Mouse (Mus musculus) ZHBTc4 (cell line): Measurements from ENCODE around the gene Prkce.
A peak's percentile ranks its signal among the peaks of the same experiment; 100 is the strongest.

Experiments used
- DNase-seq: peaks from one replicate; pipeline ENCODE4 v3.0.0-alpha.2; 2011; ENCODE audit warnings: low read depth, low spot score

Prkce gene

GRCm38 (mm10) chr17:86407921-86408613, 240.5 kb downstream of the Prkce start:
- DNase-seq, result no peak

- no peak for DNase-seq
Observed at GRCm38 (mm10) chr17:86408614-86409006, 241.0 kb downstream of the Prkce start.

GRCm38 (mm10) chr17:86409485-86409884, 241.9 kb downstream of the Prkce start:
- no peak for DNase-seq

GRCm38 (mm10) chr17:86410496-86410895, 242.9 kb downstream of the Prkce start:
- DNase-seq, result no peak

GRCm38 (mm10) chr17:86412141-86412540, 244.6 kb downstream of the Prkce start:
- no peak for DNase-seq

- no peak for DNase-seq
Observed at GRCm38 (mm10) chr17:86414608-86415007, 247.0 kb downstream of the Prkce start.

- no peak for DNase-seq
Observed at GRCm38 (mm10) chr17:86415989-86416388, 248.4 kb downstream of the Prkce start.

- no peak for DNase-seq
Observed at GRCm38 (mm10) chr17:86418334-86418733, 250.7 kb downstream of the Prkce start.

GRCm38 (mm10) chr17:86419199-86419598, 251.6 kb downstream of the Prkce start:
- no peak for DNase-seq

- no peak for DNase-seq
Observed at GRCm38 (mm10) chr17:86420646-86421338, 253.2 kb downstream of the Prkce start.

GRCm38 (mm10) chr17:86422023-86422422, 254.4 kb downstream of the Prkce start:
- DNase-seq, result no peak

- no peak for DNase-seq
Observed at GRCm38 (mm10) chr17:86429877-86430276, 262.3 kb downstream of the Prkce start.

GRCm38 (mm10) chr17:86433117-86433516, 265.5 kb downstream of the Prkce start:
- DNase-seq, result no peak

- DNase-seq, result no peak
Observed at GRCm38 (mm10) chr17:86433813-86434212, 266.2 kb downstream of the Prkce start.

GRCm38 (mm10) chr17:86434781-86435180, 267.2 kb downstream of the Prkce start:
- DNase-seq, result peak; percentile 33

GRCm38 (mm10) chr17:86435570-86435969, 268.0 kb downstream of the Prkce start:
- no peak for DNase-seq

- no peak for DNase-seq
Observed at GRCm38 (mm10) chr17:86435984-86436383, 268.4 kb downstream of the Prkce start.

- no peak for DNase-seq
Observed at GRCm38 (mm10) chr17:86436583-86437370, 269.2 kb downstream of the Prkce start.

GRCm38 (mm10) chr17:86437516-86438277, 270.1 kb downstream of the Prkce start:
- DNase-seq, result no peak

GRCm38 (mm10) chr17:86438278-86438661, 270.7 kb downstream of the Prkce start:
- DNase-seq, result no peak

- no peak for DNase-seq
Observed at GRCm38 (mm10) chr17:86438763-86439162, 271.2 kb downstream of the Prkce start.

GRCm38 (mm10) chr17:86441098-86441497, 273.5 kb downstream of the Prkce start:
- DNase-seq, result no peak
